Mouse (Mus musculus): ENCODE data around the gene Ccdc167.

DNA sequence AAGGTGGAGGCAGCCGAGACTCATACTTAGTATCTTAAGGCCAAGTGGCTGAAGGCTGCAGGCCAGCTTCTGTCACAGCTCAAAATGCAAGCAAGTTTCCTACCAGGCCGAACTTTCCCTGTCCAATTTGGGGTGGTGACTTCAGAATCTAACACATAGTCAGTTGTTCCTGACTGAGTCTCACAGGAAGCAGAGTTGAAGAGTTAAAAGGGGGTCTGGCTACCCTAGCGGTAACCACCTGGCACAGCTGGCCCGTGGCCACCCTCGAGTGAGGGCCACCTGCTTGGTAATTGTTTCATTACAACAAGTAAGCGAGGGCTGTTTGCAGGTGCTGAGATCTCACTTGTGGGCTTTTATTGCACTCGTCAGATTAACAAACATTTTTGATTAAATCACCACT, 4.3 kb downstream of the Ccdc167 start:
- TF ChIP-seq CTCF (IDR thresholded peaks at IDR 0.05; ENCODE audit: control insufficient read depth, insufficient read depth, insufficient replicate concordance, low read depth, low read length) (no peak), POLR2A (IDR thresholded peaks at IDR 0.05; ENCODE audit: control insufficient read depth, low read depth, low read length) (no peak)
